Mouse (Mus musculus): ENCODE measurements at regions not wholly inside any gene's neighbourhood (a gene's known extent, or its start where the extent isn't known, plus 50 kb on each side); places are given as distances from the start of the nearest gene placed in this dataset.

DNA sequence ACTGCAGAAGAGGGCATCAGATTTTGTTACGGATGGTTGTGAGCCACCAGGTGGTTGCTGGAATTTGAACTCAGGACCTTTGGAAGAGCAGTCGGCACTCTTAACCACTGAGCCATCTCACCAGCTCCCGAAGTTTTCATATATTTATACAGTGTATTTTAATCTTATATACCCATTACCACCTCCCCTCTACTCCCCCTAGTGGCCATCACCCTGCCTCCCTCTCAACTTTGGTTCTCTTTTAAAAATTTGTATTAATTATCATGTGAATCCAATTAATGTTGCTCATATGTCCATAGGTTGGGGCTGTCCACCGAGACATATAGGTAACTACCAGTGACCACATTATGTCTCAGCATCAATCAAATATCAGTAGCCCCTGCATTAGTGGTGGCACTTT is 142.0 kb downstream of the Tmem161b start:
- POLR2A ChIA-PET: no interaction called here
- ATAC-seq (no peak), DNase-seq (ENCODE audit: low read depth, low spot score) (no peak)
- peak; percentile 49 for TF ChIP-seq CTCF (IDR thresholded peaks at IDR 0.05)
- CTCF ChIA-PET: no interaction called here
- peaks cover 9% of the 10 kb centered on the region for H3K27me3 ChIP-seq
- in situ Hi-C loops (cut with MboI; ENCODE audit: low pct_unique_long_range_greater_than_20kb): no loop called here

DNA sequence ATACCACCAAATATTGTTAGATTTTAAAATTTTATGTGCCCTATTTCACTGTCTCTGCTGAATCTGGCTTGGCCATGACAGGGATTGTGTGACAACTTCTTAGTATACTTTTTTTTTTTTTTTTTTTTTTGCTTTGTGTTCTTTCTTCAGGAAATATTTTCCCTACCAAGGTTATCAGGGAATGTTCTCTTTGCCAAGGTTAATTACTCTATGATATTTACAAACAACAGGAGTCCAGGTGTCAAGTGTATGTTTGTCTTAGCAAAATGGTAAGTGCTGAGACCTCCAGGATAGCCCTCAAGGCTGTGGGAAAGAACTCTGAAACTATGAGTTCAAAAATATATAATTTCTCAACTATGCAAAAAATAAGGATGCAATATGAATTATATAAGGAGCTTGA is 143.4 kb downstream of the Tmem161b start:
- CTCF ChIA-PET: no interaction called here
- no peak for ATAC-seq
- in situ Hi-C loops (cut with MboI; ENCODE audit: low pct_unique_long_range_greater_than_20kb): no loop called here

DNA sequence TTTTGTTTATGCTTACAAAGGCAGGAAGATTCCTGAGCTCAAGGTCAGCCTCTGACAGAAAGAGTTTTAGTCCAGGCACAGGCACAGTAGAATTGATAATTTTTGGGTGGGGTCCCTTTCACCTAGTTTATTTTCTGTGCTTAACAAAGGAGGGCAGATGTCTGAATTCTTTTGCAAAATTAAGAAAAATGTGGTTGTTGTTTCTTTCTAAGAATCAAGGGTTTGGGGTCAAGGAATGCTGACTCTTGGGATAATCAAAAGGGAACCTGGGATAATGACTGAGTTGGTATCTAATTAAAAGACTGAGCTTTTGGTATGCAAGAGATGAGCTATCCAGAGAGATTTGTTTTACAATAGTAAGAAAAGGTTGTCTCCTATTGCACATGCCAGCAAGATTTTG is 143.9 kb downstream of the Tmem161b start:
- CTCF ChIA-PET: no interaction called here
- TF ChIP-seq CTCF (IDR thresholded peaks at IDR 0.05): no peak
- peaks cover 9% of the 10 kb centered on the region for H3K27me3 ChIP-seq
- ATAC-seq (no peak), DNase-seq (ENCODE audit: low read depth, low spot score) (no peak)
- in situ Hi-C loops (cut with MboI; ENCODE audit: low pct_unique_long_range_greater_than_20kb): no loop called here
- POLR2A ChIA-PET: no interaction called here

More for the DNA sequence above, 143.4 kb downstream of the Tmem161b start:
- H3K27me3 ChIP-seq: peaks cover 9% of the 10 kb centered on the region
- POLR2A ChIA-PET: no interaction called here
- no peak for TF ChIP-seq CTCF (IDR thresholded peaks at IDR 0.05)
- no peak for DNase-seq (ENCODE audit: low read depth, low spot score)

DNA sequence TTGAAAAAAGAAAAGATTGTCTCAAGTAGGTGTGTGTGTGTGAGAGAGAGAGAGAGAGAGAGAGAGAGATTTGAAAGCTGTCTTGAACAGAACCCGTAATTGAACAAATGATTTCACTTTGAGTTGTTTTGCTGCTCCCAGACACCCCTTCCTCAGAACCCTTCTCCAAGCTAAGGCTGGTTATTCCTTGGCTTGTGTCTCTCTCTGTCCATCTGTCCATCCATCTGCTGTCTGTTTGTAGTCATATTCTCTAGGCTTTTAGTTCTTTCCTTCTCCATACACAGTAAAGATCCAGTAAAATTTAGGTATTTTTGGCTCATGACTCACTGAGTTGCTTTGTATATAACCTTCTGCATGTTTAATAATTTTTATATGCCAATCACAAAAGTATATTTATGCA is 144.7 kb downstream of the Tmem161b start:
- H3K27me3 ChIP-seq: peaks cover 9% of the 10 kb centered on the region
- POLR2A ChIA-PET: no interaction called here
- CTCF ChIA-PET: no interaction called here
- ATAC-seq (no peak), DNase-seq (ENCODE audit: low read depth, low spot score) (no peak)
- no peak for TF ChIP-seq CTCF (IDR thresholded peaks at IDR 0.05)
- in situ Hi-C loops (cut with MboI; ENCODE audit: low pct_unique_long_range_greater_than_20kb): no loop called here

DNA sequence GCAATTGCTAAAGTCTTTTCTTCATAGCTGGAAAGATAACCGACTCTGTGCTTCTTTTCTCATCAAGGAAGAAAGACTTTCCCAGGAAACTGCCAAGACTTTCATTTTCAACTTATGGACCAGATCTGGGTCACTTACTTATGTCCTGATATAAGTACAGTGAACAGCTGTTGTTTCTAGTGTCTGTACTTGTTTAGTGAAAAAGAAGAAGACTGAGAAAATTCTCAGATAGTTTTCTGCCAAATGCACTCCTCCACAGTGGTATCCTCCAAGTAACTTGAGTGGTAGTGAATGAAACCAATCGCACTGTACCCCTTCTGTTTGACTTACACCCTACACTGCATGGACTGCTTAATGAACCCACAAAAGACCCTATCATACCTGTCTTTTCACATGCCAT is 146.1 kb downstream of the Tmem161b start:
- ATAC-seq: no peak
- ChIA-PET CTCF (no interaction called here), POLR2A (no interaction called here)
- in situ Hi-C loops (cut with MboI; ENCODE audit: low pct_unique_long_range_greater_than_20kb): no loop called here
- H3K27me3 ChIP-seq: peaks cover 10% of the 10 kb centered on the region
- DNase-seq (ENCODE audit: low read depth, low spot score): no peak
- no peak for TF ChIP-seq CTCF (IDR thresholded peaks at IDR 0.05)

DNA sequence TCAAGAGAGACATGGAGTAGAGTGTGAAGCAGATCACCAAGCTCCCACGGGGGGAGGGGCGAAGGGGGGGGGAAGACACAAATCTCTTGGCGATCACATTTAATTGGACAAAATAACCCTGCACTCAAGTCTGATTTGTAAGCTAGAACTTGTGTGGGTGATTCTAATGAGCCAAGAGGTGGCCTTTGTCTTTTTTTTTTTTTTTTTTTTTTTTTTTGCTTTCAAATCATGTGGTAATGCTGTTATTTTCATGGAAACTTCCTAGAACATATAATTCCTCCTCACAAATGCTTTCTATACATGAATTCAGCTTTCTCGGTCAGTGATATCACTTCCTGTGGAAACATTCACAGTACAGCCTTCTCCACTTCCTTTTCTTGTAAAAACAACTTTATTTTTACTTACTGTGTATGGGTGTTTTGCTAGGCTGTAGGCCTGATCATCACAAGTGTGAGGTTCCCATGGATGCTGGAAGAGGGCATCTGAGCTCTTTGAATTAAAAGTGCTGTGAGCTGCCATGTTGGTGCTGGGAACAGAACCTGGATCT is 152.7 kb downstream of the Tmem161b start:
- H3K27me3 ChIP-seq: peaks cover 3% of the 10 kb centered on the region
- ChIA-PET POLR2A (no interaction called here), CTCF (no interaction called here)
- no peak for TF ChIP-seq CTCF (IDR thresholded peaks at IDR 0.05)
- no peak for DNase-seq (ENCODE audit: low read depth, low spot score)
- no peak for ATAC-seq
- in situ Hi-C loops (cut with MboI; ENCODE audit: low pct_unique_long_range_greater_than_20kb): no loop called here

DNA sequence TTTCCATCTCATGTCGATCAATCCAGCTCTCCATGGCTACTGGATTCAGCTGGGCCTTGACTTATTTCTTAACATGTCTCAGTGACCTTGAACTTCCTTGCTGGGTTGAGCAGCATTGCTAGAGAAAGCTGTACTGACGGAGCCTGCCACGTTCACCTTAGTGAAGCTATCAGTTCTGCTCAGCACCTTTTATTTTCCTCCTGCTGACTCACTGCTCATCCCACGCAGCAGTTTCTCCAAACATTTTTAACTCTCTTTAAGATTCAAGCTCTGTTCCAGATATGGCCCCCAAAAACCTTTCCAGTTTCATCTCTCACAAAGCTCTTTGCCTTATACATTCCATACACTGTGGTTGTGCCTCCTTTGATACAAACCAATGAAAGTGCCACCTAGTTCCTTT is 153.8 kb downstream of the Tmem161b start:
- POLR2A ChIA-PET: no interaction called here
- ATAC-seq: no peak
- TF ChIP-seq CTCF (IDR thresholded peaks at IDR 0.05): no peak
- no peak for DNase-seq (ENCODE audit: low read depth, low spot score)
- CTCF ChIA-PET: no interaction called here
- H3K27me3 ChIP-seq: peaks cover 3% of the 10 kb centered on the region
- in situ Hi-C loops (cut with MboI; ENCODE audit: low pct_unique_long_range_greater_than_20kb): no loop called here

DNA sequence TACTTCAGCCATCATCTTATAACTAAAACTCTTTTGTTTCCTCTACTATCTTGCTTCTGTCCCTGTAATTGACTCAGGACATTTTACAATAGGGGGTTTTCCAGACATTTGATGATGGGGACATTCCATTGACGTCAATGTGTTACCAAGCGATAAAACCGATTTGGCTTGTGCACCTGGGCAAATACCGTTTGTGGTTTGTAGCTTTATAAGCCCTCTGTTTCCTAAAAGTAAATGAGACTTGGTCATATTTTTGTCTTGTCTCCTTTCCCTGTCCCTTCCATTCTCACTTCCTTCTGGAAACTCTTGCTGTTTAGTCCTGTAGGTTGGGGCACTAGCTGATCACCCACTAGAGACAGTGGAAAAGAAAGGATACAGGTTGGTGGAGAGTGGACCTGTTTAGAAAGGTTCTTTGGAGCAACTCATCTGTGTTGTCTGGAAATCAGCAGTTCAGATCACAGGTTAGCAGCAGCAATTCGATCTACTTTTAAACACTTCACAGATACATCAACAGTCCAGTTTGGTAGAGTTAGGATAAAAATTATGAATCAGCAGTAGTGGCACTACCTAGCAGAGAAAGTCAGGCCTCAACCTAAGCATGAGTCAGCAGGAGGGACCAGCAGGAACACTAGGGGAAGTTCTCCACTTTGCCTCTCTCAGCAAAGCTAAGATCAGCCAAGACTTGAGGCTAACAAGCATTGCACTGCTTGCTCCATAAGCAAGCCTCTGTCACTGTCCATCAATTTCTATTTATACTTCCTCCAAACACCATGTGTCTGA is 156.6 kb downstream of the Tmem161b start:
- ATAC-seq (no peak), DNase-seq (ENCODE audit: low read depth, low spot score) (no peak)
- POLR2A ChIA-PET: no interaction called here
- TF ChIP-seq CTCF (IDR thresholded peaks at IDR 0.05): no peak
- in situ Hi-C loops (cut with MboI; ENCODE audit: low pct_unique_long_range_greater_than_20kb): no loop called here
- H3K27me3 ChIP-seq: no peaks in the 10 kb centered on the region
- CTCF ChIA-PET: no interaction called here

DNA sequence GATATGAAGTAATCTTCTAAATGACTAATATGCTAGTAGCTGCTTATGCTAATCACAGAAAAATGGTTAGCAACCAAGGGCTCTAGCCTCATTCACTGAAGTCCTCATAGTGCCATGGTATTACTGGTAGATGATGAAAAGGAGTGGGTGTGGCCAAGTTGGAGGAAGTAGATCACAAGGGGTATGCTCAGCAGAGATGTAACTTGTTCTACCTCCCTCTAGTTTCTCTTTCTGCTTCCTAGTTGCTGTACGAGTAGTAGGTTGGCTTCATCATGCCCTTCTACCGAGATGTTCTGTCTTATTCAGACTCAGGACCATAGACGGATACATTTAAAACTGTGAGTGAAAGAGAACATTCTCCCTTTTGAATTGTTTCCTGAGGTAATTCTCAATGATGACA is 169.5 kb downstream of the Tmem161b start:
- ATAC-seq (no peak), DNase-seq (ENCODE audit: low read depth, low spot score) (no peak)
- in situ Hi-C loops (cut with MboI; ENCODE audit: low pct_unique_long_range_greater_than_20kb): no loop called here
- POLR2A ChIA-PET: no interaction called here
- H3K27me3 ChIP-seq: peaks cover 5% of the 10 kb centered on the region
- no peak for TF ChIP-seq CTCF (IDR thresholded peaks at IDR 0.05)
- CTCF ChIA-PET: no interaction called here

DNA sequence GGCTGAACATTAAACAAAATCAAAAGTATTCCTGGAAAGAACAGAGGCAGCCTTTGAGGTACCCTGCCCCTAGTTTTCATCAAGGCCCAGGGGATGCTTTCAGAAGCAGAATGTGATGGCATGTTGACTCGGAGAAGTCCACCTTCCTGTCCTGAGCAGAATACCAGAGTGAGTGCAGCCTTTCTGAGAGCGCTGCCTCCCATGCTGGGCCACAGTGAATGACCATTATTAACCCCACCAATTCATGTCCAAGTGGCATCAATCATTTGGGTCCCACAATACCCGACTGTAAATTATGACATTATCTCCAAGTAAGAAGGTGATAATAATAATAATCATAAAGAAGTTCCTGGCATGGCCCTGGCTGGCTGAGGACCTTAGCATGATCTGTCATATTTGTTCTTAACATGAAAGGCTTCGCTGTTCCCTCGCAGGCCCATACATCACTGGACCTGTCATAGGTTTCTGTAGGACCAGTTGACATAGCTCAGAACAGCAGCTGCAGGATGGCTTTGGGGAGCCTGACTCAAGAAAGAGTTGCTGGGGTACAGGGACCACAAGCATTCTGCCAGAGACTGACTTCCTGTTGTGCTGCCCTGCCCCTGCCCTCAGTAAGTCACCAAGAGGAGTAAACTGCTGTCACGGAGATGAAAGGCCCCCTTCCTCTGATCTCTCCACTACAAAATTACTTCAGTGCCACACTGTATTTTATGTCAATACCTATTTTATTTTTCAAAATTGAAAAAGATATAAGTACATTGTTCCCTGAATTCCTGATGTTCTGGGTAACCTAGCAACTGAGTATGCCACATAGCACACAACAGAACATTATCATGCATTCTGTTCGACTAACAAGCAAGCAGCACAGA is 176.6 kb downstream of the Tmem161b start:
- TF ChIP-seq CTCF (IDR thresholded peaks at IDR 0.05): no peak
- POLR2A ChIA-PET: no interaction called here
- DNase-seq (ENCODE audit: low read depth, low spot score): no peak
- in situ Hi-C loops (cut with MboI; ENCODE audit: low pct_unique_long_range_greater_than_20kb): no loop called here
- H3K27me3 ChIP-seq: no peaks in the 10 kb centered on the region
- ATAC-seq: no peak
- CTCF ChIA-PET: no interaction called here

Measured in Patski (cell line).